Mouse (Mus musculus) brain, embryonic 18.5 days (tissue): ENCODE data around the gene Vars2.

Source experiments
- DNase-seq: peaks from one replicate; pipeline ENCODE4 v3.0.0-alpha.2; 2012; ENCODE audit warnings: low read depth, low spot score

Gene Vars2

DNA sequence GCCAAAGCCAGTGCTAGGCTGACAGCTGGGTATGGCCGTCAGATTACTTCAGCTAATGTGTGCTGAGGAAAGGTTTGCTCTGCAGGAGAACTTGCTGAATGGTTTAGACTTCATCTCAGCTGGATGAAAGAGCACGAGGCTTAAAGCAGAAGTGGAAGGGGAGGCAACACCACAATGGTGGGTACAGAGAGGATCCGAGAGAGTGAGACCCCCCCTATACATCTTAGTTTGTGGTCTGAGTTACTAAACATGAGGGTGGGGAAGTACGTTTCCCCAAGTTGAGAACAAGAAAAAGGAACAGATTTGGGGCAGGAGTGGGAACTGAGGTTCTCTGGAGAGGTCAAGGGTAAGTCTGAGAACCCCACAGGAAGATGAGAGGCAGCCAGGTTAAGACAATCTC, 25.0 kb upstream of the Vars2 start:
- DNase-seq = no peak

DNA sequence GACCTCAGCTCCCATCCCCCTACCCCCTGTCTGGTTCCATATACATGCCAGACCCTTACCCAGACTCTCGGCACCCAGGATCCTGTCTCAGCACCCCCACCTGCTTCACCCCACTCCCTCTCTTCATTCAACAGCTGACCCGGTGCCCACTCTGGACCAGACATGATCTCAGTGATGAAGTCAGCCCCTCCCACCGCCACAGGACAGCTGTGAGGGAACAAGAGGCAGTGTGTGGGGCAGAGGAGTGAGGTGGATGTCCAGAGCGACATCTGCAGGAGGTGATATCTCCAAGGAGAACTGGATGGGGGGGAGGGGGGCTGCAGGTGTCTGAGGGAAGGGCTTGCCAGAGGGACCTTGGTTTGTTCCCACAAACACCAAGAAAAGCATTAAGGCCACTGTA, 24.4 kb upstream of the Vars2 start:
- DNase-seq = no peak

DNA sequence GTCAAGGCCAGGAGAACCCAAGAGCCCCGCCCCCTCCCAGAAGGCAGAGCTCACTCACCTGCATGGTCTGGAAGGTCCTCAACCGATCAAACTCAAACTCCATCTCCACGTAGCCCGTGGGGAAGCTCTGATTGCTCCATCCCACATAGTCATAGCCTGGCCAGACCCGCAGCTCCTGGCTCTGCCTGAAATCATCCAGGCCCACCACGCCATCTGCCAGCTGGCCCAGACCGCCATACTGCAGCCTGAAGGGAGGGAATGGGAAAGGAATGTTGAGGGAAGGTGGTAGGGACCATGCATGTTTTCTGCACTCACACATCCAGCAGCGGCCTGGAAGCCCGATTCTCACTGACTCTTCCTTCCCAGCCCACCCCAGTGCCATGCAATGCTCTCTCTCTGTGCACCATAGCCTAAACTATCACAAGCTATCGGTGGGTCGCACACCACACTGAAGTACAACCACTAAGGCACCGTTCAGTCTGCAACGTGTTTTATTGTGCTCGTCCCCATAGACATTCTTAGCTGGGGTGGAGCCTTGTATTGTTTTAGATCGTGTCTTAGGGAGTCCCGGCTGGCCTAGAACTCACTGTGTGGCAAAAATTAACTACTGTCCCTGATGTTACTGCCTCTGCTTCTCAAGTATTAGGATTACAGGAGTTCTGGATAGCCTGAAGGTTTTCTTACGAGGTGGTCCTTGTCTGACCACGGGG, 22.7 kb upstream of the Vars2 start:
- DNase-seq = no peak

DNA sequence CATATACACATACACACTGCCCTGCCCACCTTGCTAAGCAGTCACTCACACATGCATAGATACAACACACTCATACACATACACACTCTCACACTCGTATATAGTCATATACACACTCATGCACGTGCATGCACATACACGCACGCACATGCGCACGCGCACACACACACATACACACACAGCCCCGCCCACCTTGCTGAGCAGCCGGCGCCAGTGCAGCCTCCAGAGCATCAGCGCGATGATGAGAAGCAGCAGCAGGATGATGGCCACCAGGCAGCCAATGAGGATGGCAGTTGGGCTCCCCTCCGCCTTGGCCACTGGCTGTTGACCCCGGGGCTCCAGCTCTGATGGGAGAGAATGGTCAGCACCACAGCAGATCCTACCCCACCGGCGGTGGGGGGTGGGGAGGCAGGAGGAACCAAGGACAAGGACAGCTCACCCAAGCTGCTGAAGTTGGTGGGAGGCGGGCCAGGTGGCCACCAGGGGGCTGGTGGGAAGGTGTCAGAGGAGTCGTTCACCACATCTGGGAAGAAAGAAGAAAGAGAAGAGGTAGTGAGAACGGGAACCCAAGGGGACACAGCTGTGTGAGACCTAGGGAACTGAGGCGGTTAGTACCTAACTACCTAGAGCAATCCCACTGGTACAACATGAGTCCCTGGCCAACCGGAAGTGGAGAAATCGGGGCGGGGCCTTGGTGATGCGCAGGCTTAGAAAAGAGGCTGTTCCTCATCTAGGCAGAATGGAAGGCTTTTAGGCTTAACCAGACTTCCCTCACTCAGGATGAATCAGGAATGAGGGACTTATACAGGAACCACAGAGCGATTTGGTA, 21.2 kb upstream of the Vars2 start:
- DNase-seq = no peak

DNA sequence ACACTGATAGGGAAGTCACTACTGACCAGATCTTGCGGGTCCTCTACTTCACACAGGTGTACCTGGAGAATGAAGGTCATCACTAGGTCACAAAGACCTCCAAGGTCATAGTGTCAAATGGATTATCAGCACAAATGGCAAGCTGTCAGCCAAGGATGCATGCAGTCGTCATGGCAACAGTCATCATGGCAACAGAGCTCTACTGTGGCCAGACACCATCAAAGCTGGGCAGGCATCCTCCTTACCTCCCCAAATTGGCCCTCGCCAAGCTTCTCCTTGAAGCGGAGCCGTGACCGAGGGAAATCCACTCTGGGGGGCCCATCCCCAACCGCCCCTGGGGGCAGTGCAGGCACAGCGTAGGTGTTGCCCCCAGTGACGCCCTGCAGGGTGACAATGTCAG, 17.7 kb upstream of the Vars2 start:
- no peak for DNase-seq

DNA sequence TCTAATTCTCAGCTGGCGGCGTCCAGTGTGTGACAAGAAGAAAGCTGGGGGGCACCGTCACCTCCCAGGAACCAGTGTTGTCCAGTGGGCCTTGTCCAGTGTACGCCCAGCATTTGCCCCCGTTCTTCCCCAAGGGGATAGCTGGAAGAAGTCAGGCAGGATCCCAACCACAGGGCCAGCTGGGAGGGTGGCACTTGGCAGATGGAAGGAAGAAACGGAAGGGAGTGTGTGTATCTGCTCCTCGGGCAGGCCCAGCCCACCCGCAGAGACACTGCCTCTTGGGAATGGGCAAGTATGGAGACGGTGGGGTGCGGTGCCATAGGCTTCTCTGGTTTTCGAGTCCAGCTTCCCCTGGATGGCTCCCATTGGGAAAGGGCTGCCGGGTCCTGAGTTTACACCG, 14.6 kb upstream of the Vars2 start:
- DNase-seq = no peak

DNA sequence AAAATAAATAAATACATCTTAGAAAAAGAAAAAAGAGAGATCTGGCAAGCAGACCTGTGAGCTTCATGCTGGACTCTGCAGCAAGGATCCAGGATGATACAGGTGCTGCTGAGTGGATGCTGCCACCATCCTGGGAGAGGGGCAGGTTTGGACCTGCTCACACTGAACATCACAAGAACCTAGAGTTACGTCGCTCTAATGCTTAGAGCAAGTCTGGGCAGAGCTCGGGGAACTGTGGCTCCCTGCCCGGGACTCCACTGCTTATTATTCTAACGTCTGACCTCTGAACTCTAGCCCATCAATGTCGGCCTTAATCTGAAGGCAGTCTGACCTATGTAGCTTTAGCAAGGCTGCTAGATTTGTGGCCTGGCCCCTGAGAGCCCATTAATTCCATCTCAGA, 13.2 kb upstream of the Vars2 start:
- DNase-seq = no peak

DNA sequence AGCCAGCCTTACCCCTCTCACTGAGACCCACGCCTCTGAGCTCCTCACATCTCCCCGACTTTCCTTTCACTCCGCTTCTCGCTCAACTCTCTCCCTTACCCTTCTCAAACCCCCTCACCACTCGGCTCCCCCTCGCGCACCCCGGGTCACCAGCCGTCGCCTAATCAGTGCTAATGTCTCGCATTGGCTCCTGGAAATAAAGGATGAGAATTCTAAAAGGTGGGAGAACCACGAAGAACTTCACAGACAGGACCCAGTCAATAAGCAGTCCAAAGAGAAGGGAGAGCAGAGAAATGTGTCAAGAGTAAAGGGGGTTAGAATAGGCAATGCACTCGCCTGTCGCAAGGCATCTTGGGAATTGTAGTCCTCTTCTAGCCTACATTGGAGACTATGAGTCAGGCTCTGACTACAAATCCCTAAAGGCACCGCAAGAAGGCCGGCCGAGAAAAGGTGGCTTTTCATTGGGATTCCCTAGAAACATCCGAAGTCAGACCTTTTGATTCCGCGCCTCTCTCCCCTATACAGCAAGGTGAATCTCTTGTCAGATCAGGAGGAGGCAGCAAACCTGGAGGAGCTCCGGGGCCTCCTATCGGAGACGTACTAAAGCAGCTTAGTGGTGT, 6.1 kb upstream of the Vars2 start, which contains the start of gene Gtf2h4:
TSS of gene Gtf2h4 (minus strand) at position 324 of the 620 bp plus-strand sequence.
- DNase-seq = peak; percentile 94

DNA sequence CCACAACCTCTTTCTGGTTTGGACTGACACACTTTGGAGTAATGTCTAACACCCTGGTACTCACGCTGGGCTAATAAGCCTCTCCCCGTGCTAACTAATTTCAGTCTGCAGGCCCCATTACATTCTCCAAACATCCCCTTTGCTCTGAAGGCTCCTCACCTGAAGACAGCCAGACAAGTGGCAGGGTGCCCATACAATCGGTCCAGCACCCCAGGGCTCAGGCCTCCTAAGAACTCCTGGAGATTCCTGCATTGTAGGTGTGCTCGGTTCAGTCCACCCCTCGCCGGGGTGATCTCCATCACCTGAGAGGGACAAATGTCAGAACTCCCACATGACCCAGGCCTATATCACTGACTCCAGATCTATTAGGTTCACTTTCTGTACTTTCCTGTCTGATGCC, 5.1 kb upstream of the Vars2 start:
- no peak for DNase-seq

DNA sequence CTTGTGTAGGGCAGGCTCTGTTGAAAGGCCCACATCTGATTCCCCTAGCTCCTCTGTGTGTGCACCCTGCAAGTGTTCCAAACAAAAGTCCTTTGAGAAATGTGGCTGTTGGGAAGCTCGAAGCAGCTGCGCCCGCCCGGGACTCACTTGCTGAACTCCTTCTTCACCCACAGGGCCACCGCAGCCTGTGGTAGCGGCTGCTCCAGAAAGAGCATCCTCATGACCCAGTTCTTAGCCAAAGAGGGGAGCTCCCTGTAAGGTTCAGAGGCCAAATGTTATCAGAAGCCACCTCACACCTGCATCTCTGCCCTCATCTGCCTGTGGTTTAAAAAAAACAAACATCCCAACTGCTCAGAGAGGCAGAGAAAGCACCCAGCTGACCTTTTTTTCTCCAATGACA, 4.5 kb upstream of the Vars2 start:
- no peak for DNase-seq

DNA sequence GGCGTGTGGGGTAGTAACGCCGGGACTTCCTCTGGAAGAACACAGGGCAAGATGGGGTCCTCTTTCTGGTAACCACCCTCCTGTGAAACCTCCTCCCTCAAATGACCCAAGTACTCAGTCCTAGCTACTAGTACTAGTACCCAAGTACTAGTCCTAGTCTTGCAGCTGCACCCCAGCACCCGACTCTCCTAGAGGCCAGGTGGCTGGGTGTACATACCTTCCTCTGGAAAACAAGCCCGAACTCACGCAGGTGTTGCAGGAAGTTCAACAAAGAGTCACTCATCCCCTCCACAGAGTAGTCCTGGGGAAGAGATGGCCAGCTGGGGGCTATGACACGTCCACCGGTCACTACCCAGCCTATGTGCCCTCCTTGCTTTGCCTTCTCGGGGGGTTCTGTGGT, 2.3 kb upstream of the Vars2 start:
- DNase-seq = no peak

DNA sequence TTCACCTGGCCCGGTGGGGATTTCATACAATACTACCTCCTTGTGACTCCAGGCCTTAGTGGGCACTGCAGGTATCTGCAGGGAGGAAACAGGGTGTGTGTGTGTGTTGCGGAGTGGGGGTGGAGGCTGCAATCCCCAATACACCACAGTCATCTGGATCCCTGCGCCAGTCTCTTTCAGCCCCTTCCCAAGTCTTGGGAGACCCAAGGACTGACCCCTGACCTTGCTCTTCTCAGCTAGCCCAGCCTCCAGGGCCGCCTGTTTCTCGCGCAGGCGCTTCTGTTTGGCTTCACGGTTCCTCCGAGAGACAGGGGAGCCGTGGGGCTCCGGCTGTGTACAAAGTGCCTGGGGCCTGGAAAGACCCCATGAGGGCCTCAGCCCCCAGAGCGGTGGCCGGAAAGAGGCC, 538 bp downstream of the Vars2 start:
- DNase-seq = no peak

DNA sequence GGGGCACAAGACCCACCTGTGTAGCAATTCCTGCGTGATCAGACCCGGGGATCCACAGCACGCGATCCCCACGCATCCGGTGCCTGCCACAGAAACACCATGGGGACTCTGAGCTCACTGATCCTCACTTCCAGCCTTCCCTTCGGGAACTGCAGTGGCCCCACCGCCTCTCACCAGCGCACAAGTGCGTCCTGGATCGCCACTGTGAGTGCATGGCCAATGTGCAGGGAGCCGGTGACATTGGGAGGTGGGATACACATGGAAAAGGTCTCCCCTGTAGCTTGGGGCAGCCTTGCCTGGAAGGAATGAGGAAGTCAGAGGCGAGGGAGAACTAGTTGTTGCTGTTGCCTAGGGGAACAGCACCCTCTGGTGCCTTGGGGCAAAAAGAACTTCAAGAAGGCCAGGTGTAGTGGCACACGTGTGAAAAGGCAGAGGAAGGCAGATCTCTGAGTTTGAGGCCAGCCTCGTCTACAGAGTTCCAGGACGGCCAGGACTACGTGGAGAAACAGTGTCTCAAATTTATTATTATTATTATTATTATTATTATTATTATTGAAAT, 1.4 kb downstream of the Vars2 start:
- DNase-seq = no peak

DNA sequence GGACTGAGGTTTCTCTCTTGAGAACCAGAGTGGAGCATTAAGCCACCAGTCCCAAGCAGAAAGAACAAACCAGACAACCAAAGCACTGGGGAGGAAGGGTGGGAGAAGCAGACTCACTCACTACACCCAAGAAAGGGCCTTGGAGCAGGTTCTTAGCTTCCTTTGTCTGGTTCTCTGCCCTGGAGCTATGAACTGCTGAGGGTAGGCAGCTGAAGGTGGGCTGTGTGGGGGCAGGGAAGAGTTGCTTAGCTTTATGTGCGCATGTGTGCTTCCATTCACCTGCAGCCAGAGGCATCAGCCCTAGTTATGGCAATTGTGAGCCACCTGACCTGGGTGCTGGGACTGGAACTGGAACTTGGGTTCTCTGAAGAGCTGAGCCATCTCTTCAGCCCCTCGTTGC, 14.3 kb downstream of the Vars2 start:
- no peak for DNase-seq

DNA sequence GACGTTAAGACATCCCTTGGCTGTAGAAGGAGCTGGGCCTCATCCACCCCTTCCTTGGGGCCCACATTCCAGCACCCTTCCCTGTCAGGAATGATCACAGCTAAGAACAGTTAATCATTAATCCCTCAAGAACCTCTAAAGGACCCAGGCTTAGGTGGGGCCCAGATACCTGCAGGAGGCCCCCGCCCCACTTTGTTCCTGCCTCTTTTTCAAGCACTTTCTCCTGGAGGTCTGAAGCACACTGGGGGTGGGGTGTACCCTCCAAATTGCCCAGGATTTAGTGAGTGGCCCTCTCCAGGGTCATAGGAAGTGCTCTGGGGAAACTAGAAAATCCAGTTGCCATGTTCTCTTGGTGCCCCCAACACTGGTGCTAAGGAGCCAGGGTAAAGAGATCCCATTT, 18.0 kb downstream of the Vars2 start:
- DNase-seq = no peak

DNA sequence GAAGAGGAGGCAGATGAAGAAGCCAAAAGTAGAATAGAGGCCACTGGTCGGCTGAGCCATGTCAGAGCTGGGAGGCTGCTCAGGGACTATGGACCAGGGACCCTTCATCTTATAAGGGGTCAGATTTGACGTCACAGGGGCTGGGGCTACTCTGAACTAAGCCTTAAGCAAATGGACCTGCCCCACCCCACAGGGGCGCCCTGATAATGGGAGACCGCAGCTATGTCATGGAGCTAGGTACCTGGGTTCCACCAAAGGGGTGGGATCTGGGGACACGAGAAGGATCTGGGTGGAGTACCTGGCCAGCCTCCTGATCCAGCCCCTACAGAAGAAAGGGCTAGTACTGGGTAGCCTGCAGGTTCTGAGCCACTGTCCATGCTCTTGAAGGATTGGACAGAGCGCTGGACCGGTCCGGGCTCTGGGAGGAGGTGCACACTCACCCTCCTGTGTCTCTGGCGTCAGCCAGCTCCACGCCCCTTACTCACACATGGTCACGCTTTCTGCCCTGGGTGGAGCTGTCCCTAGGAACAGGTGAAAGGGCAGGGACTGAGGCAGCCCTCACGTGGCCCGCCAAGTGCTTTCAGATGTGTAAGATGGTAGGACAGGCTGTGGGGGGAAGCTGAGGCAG, 23.7 kb downstream of the Vars2 start, which contains the start of gene Mucl3:
TSS of gene Mucl3 (minus strand) at position 87 of the 628 bp plus-strand sequence.
- no peak for DNase-seq

DNA sequence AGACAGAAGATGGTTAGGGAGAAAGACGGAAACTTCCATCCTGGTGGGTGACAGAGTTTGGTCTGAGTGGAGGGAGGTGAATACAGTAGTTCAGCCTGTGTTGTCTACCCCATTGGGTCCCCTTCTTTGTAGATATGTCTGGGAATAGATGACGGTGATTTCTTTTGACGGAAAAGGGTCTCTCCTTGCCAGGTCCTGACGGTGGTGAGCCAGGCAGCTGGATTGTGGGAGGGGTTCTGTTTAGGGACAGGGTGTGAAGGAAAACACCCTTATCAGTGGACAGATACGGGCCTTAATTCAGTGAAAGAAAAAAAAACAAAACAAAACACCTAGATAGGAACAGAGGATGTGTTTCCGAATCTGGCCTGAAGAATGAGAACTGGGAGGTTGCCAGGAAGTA, 28.0 kb downstream of the Vars2 start:
- no peak for DNase-seq

DNA sequence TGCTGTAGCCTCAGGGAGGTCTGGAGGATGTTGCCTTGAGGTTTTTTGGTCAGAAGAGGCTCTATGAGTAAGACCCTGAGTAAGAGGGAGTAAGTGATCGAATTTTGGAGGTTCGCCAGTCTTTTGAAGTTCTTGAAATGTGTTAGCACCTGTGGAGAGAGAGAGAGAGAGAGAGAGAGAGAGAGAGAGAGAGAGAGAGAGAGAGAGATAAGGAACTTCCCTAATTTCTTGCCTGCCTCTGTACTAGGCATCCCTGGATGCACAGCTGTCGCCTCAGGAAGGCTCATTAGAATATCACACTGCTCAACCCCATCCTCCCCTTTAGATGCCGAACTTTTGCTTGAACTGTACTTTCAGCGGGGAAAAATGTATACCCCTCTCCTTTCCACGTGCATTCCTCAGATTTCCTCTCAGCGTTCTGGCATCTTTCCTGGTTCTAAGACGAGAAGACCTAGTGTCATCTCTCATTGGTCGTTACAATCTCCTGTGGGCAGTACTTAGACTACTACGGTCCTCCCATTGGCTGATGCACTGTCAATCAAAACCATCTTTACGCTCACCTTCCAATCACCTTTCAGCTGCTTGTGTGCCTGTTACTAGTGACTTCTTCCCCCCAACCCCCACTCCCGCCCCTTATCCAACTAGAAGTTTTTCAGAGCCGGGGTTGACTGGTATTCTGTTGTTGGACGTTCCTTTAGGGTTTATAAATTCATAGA, 28.8 kb downstream of the Vars2 start:
- no peak for DNase-seq

DNA sequence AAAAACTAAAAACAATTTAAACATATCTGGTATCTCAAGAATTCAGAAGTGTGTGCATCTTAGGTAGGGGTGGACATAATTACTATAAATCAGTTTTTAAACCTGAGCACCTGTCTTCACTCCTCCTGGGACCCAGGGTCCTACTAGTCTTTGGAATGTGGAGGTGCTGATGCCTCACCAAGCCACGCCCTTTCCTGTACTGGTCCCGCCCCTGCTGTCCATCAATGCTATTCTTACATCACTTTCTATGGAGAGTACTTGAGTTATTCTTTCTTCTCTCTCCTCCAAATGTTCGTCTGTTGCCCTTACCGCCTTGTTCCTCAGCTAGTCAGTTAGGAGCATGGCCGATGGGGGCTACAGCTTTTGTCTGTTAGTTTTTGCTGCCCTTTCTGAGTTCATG, 31.0 kb downstream of the Vars2 start:
- DNase-seq = no peak

DNA sequence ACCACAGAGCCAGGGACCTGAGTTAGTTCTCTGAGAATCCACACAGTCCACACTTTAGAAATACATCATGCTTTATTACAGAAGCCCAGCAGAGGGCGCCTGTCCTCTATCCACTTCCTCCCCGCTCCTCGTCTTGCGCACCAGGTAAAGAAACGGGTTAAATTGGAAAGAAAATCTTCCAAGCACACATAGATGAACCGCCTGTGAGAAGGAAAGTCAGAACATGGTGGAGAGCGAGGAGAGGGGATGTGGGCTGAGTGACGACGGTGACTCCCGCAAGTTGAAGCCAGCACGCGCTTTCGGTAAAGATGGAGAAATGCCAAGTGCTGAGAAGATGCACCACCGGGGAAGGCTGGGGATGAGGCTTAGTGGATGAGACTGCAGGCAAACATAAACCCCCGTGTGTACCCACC, 31.7 kb downstream of the Vars2 start:
- peak; percentile 66 for DNase-seq

DNA sequence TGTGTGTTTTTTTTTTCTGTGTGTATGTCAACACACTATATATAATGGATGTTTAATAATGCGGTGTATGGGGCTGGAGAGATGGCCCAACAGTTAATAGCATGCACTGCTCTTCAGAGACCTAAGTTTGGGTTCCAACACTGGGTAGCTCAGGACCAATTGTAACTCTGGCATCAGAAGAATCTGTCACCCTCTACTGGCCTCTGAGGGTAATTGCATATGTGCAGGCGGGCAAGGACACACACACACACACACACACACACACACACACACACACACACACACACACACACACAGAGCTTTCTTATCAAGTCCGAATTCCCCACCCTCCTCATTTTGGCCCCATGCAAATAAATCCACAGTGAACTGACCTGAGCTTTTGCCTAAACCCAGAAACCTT, 32.2 kb downstream of the Vars2 start:
- DNase-seq = no peak
